Mouse (Mus musculus): ENCODE data around the gene Slc39a11.

The Slc39a11 gene

DNA sequence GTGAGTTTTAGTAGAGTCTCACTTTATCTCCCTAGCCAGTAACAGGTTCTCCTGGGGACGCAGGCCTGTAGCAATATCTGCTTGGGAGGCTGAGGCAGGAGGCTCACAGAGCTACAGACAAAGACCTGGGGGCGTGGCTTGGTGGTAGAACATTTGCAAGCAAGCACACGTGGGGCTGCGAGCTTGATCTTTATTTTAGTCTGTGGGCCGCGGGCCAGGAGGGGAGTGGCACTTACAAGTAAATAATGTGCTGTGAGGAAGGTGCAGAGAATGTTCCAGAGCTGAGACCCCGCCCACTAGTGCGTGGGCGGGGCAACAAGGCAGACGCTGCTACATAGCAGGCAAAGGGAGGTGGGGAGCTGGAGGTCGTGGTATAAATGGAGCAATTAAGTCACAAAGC lies 250.3 kb downstream of the Slc39a11 start:
- no peak for DNase-seq (ENCODE audit: low spot score)

DNA sequence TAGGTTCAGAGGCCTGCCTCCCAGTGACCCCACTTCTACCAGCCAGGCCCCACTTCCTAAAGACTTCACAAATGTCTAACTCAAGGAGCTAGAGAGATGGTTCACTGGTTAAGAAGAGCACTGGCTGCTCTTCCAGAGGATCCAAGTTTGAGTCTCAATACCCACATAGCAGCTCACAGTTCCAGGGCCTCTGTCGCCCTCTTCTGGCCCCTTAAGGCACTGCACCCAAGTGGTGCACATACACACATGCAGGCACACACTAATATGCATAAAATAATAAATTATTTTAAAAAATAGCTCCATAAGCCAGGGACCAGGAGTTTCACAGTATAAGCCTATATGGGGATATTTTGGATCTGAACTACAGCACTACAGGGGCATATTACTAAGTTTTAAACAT lies 252.5 kb downstream of the Slc39a11 start:
- no peak for DNase-seq (ENCODE audit: low spot score)

DNA sequence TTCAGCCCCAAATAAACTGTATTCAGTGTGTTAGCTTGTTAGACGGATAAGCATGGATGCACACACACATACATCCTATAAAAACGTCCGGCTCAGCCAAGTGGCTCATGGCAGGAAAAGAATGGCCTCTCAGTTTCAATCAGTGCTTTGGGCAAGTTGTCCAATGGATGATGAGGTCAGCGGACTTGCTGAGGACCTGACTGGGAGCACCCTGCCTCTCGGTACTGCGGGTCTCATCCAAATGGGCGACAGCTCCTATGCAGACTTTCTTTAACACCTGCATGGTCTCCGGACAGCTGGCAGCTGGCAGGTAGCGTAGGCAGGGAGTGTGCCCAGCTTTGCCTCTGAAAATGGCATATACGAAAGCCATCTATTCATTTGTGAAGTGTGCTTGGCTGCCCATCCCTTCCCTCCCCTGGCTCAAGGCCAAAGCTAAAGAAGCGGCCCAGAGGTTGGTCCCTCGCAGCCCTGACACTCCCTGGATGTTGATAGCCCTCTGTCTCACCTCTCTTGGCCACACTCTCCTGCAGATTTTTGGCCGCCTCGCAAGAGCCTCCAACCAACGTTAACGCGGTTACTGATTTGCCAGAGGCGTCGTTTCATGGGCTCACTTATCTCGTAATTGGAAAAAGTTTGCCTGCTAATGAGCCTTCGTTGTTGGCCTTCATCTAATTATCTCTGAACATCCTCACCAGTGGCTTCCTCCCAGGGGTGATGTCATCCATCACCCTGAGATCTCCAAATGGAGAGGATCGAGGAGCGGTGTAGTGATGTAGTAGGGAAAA lies 256.3 kb downstream of the Slc39a11 start:
- DNase-seq (ENCODE audit: low spot score): no peak

DNA sequence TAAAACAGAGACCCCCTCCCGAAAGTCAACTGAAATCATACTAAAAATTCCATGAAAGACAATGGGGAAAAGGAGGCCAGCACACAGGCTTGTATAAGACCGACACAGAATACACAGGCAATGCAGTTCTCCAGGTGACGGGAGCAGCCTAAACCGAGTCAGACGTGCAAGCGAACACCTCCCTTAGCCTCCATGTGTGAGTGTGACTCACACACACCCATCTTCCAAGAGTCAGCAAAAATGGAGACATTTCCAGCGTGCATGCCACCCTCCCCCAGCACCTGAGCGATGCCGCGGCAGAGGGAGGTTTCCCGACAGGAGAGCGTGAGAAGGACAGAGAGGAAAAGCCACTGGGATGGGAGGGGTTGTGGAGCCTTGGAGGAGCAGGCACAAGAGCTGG lies 258.2 kb downstream of the Slc39a11 start:
- DNase-seq (ENCODE audit: low spot score): no peak

DNA sequence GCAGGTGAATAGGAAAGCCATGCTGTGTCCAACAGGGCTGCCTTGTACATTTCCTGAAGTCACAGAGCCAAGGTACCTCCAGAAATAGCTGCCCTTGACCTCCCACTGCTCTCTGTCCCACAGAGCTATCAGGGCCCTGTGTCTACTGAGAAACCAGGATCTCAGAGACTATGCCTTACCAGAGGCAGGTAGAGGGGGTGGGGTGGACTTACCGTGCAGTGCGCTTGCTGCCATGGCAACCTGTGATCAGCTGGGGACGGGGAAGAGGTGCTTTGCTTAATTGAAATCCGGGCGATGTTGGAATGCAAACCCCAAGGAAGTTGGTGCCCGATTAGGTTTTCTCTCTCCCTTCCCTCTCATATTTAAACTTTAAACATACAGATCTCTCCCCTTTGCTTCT lies 260.2 kb downstream of the Slc39a11 start:
- no peak for DNase-seq (ENCODE audit: low spot score)

DNA sequence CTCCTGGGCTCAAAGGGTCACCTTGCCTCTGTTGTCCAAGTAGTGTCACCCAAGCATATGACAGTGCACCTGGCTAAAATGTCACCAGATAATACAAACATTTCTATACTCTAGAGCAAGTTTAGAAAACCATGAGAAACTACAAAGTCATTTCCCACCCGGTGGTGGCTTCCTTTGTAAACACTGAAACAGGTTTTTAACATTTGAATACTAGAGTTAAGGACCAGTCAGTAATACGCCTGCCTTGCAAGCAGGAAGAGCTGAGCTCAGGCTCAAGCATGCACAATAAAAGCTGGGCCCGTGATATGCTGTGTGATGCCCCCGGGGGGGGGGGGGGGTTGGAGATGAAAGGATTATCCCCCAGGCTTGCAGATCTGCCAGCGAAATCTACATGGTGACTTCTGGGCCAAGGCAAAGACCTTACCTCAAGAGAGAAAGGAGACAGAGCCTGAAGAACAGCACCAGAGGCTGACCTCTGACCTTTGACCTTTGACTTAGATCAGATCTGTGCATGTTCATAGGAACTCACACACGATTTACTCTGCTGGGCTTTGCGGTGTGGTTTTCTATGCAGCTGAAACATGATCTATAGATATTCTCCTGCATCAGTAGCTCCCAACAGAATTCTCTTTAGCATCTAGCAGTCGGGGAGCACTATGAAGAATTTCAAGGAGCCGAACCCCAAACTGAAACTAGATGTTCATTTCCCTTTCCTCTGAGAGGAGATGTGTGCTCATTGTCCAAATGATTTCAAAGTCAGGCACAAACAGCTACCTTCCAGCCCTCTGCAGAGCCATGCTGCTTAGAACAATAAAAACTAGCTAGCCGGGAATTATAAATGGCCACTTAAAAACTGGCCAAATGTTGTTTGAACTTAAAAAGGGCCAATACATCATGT lies 267.0 kb downstream of the Slc39a11 start:
- DNase-seq (ENCODE audit: low spot score): peak; percentile 82

DNA sequence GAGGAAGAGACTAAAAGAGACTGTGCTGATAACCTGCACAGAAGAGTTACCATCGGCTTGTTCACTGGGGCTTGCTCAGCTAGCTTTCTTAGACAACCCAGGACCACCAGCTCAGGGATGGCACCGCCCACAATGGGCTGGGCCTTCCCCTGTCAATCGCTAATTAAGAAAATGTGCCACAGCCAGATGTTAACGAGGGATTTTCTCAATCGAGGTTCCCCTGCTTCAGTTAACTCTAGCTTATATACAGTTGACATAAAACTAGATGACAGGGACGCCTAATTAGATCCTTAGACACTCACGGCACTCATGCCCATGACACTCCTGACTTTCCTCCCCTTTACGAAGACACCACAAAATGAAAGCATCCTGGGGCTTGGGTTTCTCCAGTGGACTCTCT lies 268.3 kb downstream of the Slc39a11 start:
- DNase-seq (ENCODE audit: low spot score): no peak

DNA sequence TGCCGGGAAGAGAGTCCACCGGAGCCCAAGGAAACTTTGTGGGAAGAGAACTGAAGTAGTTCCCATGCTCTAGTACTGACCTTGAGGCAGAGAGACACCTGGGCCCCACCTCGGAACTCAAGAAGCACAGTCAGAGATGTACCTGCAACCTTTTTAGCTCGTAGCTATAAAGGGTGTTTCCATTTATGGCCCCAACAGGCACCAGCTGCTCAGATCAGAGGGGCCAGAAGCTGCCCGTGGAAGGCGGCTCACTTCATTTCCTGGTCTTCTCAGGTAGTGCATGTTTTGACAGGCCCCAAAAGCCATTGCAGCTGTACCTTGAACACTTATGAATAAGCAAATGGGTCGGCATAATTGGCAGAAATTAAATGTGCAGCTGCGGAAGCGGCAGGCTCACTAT lies 271.0 kb downstream of the Slc39a11 start:
- DNase-seq (ENCODE audit: low spot score): no peak

DNA sequence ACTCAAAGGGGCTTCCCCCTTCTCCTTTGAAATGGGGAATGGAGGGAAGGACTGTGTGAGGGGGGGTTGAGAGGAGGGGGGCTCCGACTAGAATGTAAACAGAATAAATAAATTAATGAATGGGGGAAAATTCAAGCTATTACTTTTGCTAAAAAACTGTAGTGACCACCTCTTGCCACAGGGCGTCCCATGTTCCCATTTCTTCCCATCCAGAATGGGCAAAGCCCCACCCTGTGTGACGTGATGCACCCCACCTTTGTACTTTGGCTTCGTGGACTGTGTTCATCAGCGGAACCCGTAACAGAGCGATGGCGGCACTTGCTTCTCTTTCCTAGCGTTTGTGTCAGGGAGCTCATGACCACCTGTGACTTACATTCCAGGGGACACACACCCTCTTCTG lies 273.8 kb downstream of the Slc39a11 start:
- DNase-seq (ENCODE audit: low spot score): no peak

DNA sequence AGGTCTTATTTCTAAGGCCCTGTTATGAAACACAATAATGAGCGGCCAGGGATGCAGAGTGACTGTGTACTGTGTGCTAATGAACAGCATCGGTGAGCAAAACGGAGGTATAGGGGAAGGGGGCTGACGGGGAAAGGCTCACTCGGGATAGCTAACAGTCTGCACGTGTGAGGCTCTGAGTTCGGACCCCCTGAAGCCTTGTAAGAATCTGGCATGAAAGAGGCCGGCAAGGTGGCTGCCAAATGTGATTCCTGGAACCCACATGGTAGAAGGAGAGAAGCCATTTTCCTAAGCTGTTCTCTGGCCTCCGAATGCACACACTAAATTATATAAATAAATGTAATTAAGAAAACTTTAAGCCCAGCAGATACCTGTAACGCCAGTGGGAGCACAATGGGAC lies 276.0 kb downstream of the Slc39a11 start:
- no peak for DNase-seq (ENCODE audit: low spot score)

DNA sequence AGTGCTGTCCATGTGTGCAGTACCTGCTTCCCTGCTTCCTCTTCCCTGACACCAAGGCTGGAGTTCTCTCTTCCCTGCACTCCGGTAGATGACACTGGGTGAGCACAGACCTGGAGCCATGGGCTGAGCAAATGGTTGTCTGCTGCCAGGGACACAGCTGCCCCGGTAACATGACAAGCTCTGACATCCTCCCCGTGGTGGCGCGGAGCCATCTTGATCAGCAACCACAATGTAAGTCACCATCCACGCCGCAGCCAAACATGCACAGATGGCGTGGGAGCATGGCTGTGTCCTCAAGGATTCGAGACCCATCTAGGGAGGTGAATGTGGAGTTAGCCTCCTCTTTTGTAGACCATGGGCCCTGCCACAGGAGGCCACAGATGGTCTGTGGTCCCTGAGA lies 276.5 kb downstream of the Slc39a11 start:
- DNase-seq (ENCODE audit: low spot score): no peak

DNA sequence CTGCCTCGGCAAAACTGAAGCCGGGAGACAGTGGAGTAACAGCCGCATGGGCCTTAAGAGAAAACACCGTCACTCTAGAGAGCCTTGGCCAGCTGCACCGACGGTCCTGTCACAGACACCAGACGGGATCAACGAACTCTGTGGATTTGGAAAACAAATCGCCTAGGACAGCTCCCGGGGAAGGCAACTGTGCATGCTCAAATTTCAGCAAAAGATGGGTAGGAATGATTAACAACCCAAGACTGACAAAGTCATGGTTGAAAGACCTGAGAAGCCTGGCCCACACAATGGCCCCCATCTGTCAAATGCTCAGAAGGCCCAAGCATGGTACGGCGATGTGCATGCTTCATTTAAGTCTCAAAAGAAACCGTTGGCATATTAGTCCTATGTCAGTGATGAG lies 281.8 kb downstream of the Slc39a11 start:
- peak; percentile 62 for DNase-seq (ENCODE audit: low spot score)

DNA sequence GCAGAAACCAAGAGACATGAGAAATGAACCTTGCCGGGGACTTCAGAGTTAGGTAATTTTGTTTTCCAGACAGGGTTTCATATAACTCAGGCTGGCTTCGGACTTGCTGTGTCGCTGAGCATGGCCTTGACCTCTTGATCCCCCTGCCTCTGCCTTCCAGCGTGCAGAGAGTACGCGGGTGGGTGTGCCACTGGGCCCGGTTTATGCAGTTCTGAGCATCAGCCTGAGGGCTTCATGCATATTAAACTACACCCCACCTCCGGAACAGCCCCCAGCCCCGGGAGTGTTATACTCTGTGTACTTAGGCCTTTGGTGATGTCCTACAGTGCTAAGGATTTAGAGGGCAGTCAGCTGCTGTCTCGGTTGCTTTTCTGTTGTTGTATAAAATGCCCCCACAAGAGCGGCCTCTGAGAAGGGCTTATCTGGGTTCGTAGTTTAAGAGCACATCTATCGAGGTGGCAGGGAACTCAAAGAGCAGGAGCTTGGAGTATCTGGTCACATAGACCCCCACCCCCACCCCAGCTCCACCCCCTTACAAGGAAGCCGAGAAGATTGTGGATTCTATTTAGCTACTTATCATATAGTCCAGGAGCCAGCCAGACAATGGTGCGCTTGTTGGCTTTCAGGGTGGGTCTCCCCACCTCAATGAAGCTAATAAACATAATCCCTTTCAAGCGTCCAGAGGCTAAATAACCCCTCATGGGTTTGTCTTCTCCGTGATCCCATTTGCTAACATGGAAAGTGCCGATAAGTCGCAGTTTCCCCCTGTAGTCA lies 283.4 kb downstream of the Slc39a11 start:
- peak; percentile 57 for DNase-seq (ENCODE audit: low spot score)

DNA sequence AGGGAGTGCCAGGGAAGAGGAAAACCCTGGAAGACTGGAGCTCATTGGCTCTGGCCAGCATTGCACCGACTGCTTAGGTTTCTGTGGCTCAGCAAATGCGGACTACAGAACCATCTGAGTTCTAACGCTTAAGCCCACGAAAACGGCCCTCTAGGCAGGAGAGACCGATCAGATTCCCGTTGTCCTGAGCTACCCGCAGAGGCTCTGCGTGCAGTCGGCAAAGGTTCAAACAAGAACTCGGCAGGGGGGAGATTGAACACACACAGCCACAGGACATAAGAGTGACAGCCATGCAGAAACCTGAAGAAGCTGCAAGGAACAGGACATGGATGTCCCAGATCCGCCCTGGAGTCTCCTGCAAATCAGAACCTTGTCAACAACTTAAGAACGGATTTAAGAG lies 286.1 kb downstream of the Slc39a11 start:
- DNase-seq (ENCODE audit: low spot score): no peak

DNA sequence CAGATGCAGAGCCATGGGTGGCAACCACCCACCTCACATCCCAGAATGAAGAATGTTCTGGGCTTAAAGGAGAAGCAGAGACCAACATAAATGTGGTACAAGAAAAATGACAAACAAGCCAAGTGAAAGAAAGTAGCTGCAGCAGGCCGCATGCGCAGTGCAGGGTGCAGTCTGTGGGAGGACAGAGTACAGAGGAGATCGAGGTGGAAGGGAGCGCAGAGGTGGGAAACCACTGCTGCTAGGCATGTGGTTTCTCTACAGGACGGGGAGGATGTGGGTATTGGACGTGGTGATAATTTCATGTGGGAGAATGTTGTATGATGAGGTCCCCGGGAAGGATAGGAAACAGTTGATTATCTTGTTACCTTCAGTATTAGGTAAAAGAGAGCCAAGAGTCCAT lies 287.3 kb downstream of the Slc39a11 start:
- DNase-seq (ENCODE audit: low spot score): no peak

DNA sequence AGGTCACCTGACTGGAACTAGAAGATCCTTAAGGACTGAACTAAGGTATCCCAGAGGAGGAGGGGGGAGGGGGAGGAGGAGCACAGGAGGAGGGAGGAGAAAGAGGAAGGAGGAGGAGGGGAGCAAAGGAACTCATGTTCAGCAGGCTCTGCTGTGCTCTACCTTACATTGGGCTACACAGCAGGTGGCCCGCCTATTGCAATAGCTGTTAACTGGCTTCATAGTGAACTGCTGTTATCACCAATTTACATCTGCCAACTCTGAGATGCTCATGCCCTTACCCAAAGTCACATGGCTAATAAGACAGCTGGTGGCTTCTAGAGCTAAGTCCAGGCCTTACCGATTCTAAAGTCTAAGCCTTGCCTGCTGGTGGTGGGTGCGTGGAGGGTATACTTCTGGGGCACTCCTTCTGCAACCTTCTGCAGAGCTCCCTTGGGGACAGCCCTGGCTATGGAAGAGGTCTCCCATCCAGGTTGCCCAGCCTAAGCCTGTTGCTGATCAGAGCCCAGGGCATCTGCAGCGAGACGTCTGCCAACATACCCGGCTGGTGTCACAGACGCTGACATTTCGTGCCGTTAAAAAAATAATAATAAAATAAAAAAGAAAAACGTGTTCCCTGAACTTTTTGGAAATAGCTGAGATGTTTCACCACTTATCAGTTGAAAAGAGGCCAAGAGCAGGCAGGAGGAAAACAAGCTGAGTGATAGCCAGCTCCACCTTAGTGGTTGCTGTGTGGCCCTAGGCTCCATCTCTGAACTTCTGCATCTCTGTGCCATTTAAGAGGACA lies 289.6 kb downstream of the Slc39a11 start:
- DNase-seq (ENCODE audit: low spot score): no peak

DNA sequence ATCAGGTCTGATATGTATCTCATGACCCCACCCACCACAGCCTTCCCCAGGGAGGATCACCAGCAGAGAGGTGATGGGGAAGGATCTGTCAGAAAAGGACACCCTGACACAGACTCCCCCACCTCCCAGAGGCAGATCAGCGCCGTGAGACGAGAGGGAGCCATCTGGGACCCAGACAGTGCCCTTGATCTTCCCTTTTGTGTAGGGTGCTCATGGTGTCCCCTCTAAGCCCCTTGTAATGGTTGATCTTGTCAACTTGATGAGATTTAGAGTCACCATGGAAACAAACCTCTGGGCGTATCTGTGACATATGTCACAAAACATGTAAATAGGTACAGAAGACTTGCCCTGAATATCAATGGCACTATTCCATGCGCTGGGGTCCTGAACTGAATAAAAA lies 293.9 kb downstream of the Slc39a11 start:
- no peak for DNase-seq (ENCODE audit: low spot score)

DNA sequence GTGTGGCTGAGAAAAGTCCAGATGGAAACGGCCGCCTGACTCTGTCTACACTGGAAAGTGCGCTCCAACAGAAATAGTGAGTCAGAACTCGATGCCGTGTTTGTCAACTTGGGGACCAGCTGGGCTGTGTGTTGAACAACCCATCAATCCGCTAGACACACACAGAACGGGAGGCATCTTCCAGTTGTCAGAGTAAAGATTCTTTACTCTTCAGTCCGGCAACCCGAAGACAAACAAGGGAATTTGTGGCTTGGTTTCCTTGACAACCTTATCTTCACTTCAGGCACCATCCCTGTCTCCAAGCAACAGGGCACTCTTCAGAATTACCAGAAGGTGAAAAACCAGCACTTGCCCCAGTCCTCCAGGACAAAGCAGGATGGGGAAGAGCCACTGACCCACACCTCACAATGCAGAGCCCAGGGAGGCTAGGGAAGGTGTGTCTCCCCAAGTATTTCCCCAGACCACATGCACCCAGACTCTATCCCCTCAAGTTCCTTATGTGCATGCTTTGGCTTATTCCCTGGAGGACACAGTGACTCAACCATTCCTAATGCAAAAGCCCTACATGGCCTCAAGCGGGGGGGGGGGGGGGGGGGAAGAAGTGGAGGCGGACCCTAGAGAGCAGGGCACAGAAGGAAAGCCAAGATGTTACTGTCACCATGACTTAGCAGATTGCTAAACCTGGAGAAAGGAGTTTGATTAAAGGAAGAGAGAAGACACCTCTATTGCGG lies 297.6 kb downstream of the Slc39a11 start:
- peak; percentile 50 for DNase-seq (ENCODE audit: low spot score)

DNA sequence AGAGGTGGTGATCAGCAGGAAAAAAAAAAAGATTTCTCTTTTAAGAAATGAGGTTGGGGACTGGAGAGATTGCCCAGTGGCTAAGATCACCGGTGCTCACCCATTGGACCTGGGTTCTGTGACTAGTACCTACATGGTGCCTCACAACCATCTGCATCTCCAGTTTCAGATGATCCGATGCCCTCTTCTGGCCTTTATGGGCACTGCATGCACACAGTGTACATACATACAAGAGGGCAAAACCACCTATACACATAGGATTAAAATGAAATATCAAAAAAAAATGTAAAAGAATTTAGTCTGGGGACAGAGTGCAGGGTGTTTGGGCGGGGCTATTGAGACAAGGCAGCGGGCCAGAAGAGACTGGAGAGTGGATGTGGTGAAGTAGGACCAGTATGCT lies 299.3 kb downstream of the Slc39a11 start:
- DNase-seq (ENCODE audit: low spot score): no peak

DNA sequence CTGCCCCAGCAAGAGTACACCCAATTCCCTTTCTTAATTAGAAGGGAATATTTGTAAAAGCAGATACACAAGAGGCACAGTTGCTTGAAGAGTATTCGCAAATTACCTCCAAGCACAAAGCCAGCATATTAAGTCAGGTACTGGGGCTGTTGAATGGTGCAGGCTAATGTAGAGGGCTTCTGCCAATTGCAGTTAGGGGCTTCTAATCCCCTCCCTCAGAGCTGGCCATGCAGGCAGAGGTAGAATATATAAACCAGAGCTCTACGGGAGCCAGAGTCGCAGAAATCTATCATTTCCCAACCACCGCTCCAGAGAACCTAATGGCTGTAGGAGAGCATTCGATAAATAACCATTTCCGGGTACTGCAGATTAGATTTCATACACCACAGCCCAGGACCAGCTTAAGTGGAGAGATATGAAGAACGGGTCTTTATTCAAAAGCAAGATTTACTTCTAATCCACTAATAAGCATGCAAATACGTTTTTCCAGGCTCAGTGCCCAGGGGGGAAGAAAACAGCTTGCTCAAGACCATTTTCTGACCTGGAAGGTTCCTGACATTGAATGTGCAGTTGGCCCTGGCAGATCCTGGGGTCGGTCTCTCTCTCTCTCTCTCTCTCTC lies 302.9 kb downstream of the Slc39a11 start:
- no peak for DNase-seq (ENCODE audit: low spot score)

DNA sequence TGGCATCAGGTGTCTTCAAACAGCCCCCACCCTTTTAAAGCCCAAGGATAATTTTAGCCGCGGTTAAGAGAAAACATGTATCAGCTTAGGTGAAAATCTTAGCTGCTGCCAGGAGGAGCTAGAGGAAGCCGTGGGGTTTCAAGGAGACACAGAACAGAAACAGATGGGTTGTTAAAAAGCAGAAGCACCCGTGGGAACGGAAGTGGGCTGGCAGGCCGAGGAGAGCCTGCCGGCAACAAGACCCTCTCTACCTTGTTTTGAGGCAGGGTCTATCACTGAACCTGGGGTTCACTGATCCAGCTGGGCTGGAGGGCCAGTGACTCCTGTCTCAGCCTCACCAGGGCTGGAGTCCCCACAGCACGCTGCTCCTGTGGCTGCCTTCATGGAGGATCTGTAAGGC lies 310.1 kb downstream of the Slc39a11 start:
- DNase-seq (ENCODE audit: low spot score): no peak
